In genomic region chr1:38308705-38308996, GRCm38 (mm10) we compare ENCODE assay signal across 10 mouse cellular contexts.
A peak's percentile ranks its signal among the peaks of the same experiment; 100 is the strongest.
DNase-seq lines count a peak whose midpoint lies in the region; ATAC-seq lines count a peak whose summit lies in the region.
"Had no signal": no experiment of that assay in that cellular context is flagged by ENCODE, and none has a peak within 500 bp of the region (broad histone marks: within the 10 kb centered on the region; RNA-seq: fewer than 3 reads in every experiment).

No protein-coding gene starts in this region.

- H3K4me3 ChIP-seq in hindbrain, embryonic 13.5 days, result no peak overlapping the region
- no peak overlapping the region for H3K4me3 ChIP-seq in hindbrain, embryonic 10.5 days
- no peak overlapping the region for H3K4me3 ChIP-seq in intestine, embryonic 15.5 days (replicated peaks)
- H3K4me3 ChIP-seq: limb, embryonic 12.5 days; neural tube, embryonic 12.5 days had no signal

- H3K9ac ChIP-seq in hindbrain, embryonic 13.5 days, result no peak overlapping the region
- no peak overlapping the region for H3K9ac ChIP-seq in intestine, embryonic 15.5 days
- H3K9ac ChIP-seq: limb, embryonic 12.5 days; neural tube, embryonic 12.5 days had no signal

- H3K36me3 ChIP-seq in hindbrain, embryonic 13.5 days, result no peaks in the 10 kb centered on the region
- peaks cover 11% of the 10 kb centered on the region; the same call in 1 of the 2 replicates for H3K36me3 ChIP-seq in hindbrain, embryonic 10.5 days
- no peaks in the 10 kb centered on the region for H3K36me3 ChIP-seq in intestine, embryonic 15.5 days
- H3K36me3 ChIP-seq: neural tube, embryonic 12.5 days had no signal

- no peak overlapping the region for H3K4me2 ChIP-seq in hindbrain, embryonic 13.5 days
- no peak overlapping the region for H3K4me2 ChIP-seq in intestine, embryonic 15.5 days (replicated peaks)
- H3K4me2 ChIP-seq: limb, embryonic 12.5 days; neural tube, embryonic 12.5 days had no signal

- no peaks in the 10 kb centered on the region for H3K27me3 ChIP-seq in hindbrain, embryonic 13.5 days
- H3K27me3 ChIP-seq in hindbrain, embryonic 10.5 days (ENCODE audit: insufficient read depth, poor library complexity, severe bottlenecking), result no peaks in the 10 kb centered on the region
- no peaks in the 10 kb centered on the region for H3K27me3 ChIP-seq in intestine, embryonic 15.5 days (replicated peaks)
- H3K27me3 ChIP-seq: limb, embryonic 12.5 days; neural tube, embryonic 12.5 days had no signal

- DNase-seq in hindbrain, embryonic 10.5 days (ENCODE audit: low spot score), result no peak
- peak; percentile 78 for DNase-seq in 3T3-L1 (ENCODE audit: low read depth, low spot score)
- peak; percentile 77 for DNase-seq in NIH3T3 (ENCODE audit: low read depth)
- DNase-seq in layer of hippocampus, adult 9-11 months, result no peak
- DNase-seq in kidney, adult 9 months, result no peak
- no peak for DNase-seq in spleen, postnatal 14 days (ENCODE audit: low spot score in 2 of 2)

- peak overlapping the region; percentile 76 for H3K27ac ChIP-seq in hindbrain, embryonic 13.5 days
- H3K27ac ChIP-seq in hindbrain, embryonic 10.5 days, result no peak overlapping the region
- H3K27ac ChIP-seq in intestine, embryonic 15.5 days, result 0 out of 2 replicates have a peak overlapping the region, but pooled peaks have one; percentile 48
- H3K27ac ChIP-seq: neural tube, embryonic 12.5 days had no signal

- no peak for ATAC-seq in hindbrain, embryonic 13.5 days (ENCODE audit: low FRiP score)
- 0 out of 2 replicates have a peak, but pooled peaks have one; percentile 15 for ATAC-seq in intestine, embryonic 15.5 days

- 58% methylated on average over 3 of the region's 3 CpGs for WGBS in hindbrain, embryonic 13.5 days
- WGBS in hindbrain, embryonic 10.5 days, result 78% methylated on average over 3 of the region's 3 CpGs
- 30% methylated on average over 3 of the region's 3 CpGs for WGBS in intestine, embryonic 15.5 days

- H3K4me1 ChIP-seq in hindbrain, embryonic 13.5 days (replicated peaks), result peaks cover 30% of the 10 kb centered on the region
- no peaks in the 10 kb centered on the region; the same call in 1 of the 2 replicates for H3K4me1 ChIP-seq in hindbrain, embryonic 10.5 days (replicated peaks)
- H3K4me1 ChIP-seq in intestine, embryonic 15.5 days (replicated peaks), result peaks cover 9% of the 10 kb centered on the region; the same call in 1 of the 2 replicates
- H3K4me1 ChIP-seq: neural tube, embryonic 12.5 days had no signal

- no peaks in the 10 kb centered on the region for H3K9me3 ChIP-seq in hindbrain, embryonic 13.5 days
- H3K9me3 ChIP-seq in hindbrain, embryonic 10.5 days, result no peaks in the 10 kb centered on the region
- H3K9me3 ChIP-seq in intestine, embryonic 15.5 days, result no peaks in the 10 kb centered on the region
- H3K9me3 ChIP-seq: limb, embryonic 12.5 days; neural tube, embryonic 12.5 days had no signal

Comparison
In these comparisons a context has a peak if more than half of its experiments do, and no peak if none do; other contexts are left out.
1. DNase-seq: peak in 3T3-L1 (single experiment) and NIH3T3 (single experiment); none in hindbrain, embryonic 10.5 days (single experiment), layer of hippocampus, adult 9-11 months (single experiment), kidney, adult 9 months (single experiment) and spleen, postnatal 14 days (0 of 2).